Mouse (Mus musculus) cerebellum, adult 9-11 months (tissue): ENCODE results near the gene Lcn12.
A peak's percentile ranks its signal among the peaks of the same experiment; 100 is the strongest.

ENCODE experiments used
- DNase-seq: peaks from one replicate; pipeline ENCODE4 v3.0.0; 2022

Gene Lcn12

DNA sequence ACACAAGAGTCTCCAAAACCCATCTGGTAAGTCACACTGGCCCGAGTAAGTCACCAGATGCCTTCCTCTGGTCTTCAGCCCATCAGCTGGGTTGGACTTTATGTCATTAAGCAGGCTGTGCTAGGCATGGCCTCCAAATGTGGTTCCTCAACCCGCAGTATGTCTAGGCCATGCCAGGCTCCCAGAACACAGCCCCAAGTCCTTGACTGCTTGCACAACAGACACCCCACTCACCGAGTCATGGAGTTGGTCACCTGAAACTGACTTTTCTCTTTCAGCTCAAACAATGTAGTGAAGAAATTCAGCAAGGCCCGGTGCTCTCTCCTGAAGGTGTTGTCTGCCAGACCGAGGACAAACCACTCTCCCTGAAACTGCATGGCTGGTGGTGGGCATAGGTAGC lies 723 bp downstream of the Lcn12 start:
- DNase-seq: no peak

- DNase-seq: peak; percentile 74
These were observed 5.0 kb downstream of the Lcn12 start for GRCm38 (mm10) chr2:25488671-25489068.

DNA sequence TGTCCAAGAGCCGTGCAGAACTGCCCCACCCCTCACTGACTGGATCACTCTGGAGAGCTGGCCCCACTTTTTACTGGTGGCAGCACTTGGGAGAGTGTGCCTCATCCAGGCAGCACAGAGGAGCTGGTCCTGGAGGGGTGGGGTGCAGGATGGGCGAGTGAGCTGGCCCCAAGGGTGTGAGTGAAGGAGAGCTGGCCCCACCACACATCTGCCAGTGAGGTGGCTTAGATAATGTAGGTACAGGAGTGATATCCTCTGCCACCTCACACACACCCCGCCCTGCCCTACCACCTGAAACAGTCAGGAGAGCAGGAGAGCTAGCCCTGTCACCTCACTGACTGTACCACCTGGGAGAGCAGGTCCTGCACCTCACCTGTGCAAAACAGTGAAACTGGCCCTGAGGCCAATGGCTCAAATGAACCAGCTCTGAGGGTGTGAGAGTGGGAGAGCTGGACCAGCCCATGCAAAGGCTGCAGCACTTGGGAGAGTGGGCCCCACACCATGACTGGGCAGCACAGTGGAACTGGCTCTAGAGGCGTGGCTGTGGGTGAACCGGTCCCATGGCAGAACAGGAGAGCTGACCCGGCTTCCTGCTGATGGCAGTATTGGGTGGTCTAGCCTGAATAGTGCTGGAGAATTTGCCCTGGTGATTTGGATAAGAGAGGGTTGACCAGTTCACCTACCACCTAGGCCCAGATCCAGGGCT lies 5.6 kb downstream of the Lcn12 start:
- no peak for DNase-seq

DNA sequence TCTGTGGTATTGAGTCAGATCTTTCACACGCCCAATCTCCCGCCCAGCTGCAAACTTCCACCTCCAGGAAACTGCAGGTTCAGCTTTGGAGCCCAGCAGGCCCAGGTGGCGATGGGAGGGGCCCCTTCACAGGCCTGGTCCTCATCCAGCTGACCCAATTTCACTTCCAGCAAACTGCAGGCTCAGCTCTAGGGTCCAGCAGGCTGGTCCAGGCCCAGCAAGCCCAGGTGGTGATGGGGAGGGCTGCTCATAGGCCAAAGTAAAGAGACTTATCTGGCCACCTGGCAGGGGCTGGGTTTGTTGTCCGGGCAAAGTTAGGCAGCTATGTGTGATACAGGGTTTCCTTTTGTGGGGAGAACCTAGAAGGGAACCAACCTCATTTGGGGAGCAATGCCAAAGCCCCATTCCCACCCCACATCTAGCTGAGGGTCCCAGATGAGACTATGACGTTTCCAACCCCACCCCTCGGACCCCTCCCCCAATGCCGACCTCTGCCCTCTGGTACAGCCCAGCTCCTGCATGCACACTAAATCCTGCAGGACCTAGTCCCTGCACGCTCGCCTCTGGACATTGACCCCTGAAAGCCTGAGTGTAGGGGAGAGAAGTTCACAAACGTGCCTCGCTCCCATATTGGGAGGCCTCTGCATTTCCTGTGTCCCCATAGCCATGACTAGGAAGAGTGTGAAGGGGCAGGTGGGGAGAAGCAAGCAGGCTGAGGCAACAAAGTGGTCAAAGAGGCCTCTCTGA lies 8.6 kb downstream of the Lcn12 start:
- DNase-seq: peak; percentile 98

DNA sequence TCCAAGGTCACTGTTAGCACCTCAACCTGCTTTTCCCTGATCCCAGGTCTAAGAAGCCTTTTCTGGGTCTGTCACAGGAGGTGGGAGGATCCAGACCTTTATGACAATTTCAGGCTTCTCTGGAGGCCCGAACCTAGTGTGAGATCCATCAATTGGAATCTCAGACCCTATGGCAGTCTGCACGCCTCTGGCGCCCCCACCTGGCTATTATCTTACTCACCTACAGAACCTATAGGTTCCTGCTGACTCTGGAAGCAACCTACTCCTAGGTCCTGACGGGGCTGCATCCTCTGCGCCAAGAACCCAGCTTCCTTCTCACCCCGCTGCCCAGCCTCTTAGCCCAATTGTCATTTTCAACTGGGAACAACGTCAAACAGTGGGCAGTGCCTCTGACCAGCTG lies 10.7 kb downstream of the Lcn12 start:
- peak; percentile 76 for DNase-seq

- DNase-seq: no peak
These were observed 13.2 kb downstream of the Lcn12 start for GRCm38 (mm10) chr2:25480541-25480940.

- DNase-seq: no peak
These were observed 14.0 kb downstream of the Lcn12 start for GRCm38 (mm10) chr2:25479551-25480311.

DNA sequence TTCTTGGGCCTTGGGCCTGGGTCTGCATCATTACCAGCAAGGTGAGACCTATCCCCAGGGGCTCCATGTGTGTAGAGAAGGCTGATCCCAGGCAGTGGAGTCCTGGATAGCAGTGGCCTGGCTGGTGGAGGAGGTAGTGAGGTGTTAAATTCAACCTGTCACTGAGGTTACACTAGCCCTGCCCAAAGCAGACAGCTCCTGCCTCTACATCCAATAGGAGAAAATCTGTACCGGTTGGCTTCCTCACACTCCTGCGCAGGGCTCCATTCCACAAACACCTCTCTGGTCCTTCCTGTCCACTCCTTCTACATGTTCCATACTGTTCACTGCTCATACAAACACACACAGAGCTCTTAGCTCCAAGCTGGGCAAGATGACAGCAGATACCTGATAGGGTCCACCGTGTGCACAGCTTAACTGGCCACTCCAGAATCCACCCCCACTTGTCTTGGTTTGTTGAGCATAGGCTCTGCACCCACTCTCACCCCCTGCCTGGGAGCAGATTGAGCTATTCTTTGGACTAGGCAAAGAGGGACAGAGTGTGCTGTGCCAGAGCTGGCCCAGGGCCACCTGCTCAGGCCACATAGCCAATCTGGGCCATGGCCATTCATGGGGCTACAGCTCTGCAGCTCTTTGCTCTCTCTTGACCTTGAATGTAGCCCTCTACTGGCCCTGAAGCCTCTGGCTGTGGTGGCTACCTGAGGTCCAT lies 15.6 kb downstream of the Lcn12 start:
- DNase-seq: peak; percentile 99

GRCm38 (mm10) chr2:25477541-25477940 lies 16.2 kb downstream of the Lcn12 start:
- DNase-seq: no peak

GRCm38 (mm10) chr2:25472550-25472949 lies 21.2 kb downstream of the Lcn12 start:
- DNase-seq: no peak

DNA sequence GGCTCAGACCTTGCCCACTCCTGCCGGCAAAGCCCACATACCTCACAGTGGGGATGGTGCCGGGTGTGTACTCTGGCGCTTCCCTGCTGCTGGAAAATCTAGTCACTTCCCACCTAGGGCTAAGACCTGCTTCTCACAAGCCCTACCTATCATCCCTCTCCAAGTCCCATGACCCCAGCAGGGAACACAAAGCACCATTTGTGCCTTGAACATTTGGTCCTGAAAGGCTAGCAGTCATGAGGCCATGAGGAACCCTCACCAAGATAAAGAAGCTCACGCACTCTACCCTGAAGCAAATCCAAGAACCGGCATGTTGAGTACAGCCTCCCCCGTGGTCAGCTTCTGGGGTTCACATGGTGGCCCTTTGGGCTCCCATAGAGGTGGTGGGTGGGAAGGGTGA lies 23.7 kb downstream of the Lcn12 start, which contains the start of gene Ptgds:
TSS of gene Ptgds (minus strand) at position 78 of the 400 bp plus-strand sequence.
- DNase-seq: no peak

GRCm38 (mm10) chr2:25468962-25469915 lies 24.5 kb downstream of the Lcn12 start:
- peak; percentile 82 for DNase-seq

- DNase-seq: peak; percentile 54
These were observed 26.0 kb downstream of the Lcn12 start for GRCm38 (mm10) chr2:25467606-25468303.

GRCm38 (mm10) chr2:25465816-25466635 lies 27.7 kb downstream of the Lcn12 start:
- DNase-seq: peak; percentile 73

- no peak for DNase-seq
These were observed 28.5 kb downstream of the Lcn12 start for GRCm38 (mm10) chr2:25465256-25465655.

- DNase-seq: peak; percentile 78
These were observed 30.1 kb downstream of the Lcn12 start for GRCm38 (mm10) chr2:25463630-25464029.

DNA sequence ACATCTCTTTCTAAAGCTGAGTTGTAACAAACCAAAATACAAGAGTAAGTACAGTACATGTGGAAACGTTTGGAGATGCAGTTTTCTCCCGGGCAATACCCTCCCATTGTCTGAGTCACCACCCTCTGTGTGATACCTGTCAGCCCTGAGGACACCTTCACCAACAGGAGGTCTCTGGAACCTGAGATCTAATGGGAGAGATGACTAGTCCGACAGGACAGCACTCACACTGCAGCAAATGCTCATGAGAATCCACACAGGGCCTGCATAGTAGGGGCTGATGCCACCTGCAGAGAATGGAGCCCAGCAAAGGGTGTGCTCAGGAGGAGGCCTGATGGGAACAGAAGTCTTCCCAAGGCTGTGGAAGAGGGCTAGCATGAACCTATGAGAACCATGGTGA lies 32.3 kb downstream of the Lcn12 start:
- DNase-seq: peak; percentile 67

DNA sequence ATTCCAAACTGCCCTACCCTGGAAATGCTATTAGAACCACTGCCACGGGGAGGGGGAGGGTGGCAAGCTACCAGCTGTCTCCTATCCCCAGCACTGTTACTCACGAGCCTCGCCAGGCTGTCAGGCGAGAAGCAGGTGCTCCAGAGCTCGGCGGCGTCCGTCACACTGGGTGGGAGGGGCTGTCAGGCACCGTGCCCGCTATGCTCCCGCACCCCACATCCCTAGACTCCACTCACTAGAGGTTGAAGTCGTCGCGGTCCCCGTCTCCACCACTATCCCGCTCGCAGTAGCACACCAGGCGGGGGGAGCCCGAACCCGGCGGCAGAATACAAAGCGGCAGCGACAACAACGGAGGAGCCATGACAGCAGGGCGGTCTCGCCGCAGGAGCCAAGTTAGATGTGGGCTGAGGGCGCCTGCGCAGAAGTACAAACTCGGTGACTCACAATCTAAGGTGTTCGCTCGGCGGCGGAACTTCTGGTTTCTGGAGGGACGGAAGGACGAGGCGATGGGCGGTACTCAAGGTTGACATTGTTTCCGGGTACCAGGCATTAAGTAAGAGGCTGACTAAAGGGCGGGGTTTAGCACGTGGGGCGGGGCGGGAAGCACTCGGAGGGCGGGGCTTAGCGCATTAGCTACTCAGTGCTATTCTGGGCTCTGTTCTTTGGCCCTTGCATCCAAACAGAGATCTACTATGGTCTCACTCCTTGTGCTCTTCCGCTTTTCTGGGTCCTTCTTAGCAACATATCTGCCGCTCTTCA lies 33.0 kb downstream of the Lcn12 start, which contains the start of gene Paxx:
TSS of gene Paxx (minus strand) at position 544 of the 759 bp plus-strand sequence.
- DNase-seq: peak; percentile 97

GRCm38 (mm10) chr2:25460135-25460534 lies 33.6 kb downstream of the Lcn12 start:
- peak; percentile 84 for DNase-seq
